Mouse (Mus musculus): ENCODE measurements around the gene Rnf121. TPM values are rescaled to one million over a fixed set of nuclear protein-coding genes. Genes with fewer than 3 reads are reported as not detected.

The Rnf121 gene
- polyA plus RNA-seq, 1 experiment: 17.7 TPM

DNA sequence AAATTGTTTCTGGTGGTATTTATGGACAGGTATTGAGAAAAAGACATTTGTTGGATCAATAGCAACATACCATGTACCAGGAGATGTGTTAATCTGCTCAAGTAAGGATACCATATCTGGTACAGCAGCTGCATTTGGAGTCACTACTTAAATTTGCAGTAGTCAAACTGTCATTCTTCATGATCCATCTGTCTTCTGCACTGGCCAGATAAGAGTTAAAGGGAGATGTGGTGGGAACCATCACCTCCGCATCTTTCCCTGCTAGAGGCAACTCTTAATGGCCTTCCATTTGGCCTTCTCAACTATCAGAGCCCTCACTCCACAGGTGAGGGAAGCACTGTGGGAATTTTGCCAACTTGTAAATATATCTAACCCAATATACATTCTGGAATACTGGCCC, 58.7 kb downstream of the Rnf121 start:
- no peak overlapping the region for H3K4me3 ChIP-seq (ENCODE audit: extremely low read depth, insufficient read depth, insufficient read length)
- no peaks in the 10 kb centered on the region for H3K27me3 ChIP-seq (ENCODE audit: control insufficient read depth, insufficient read depth, low read length)
- no peak overlapping the region for H3K27ac ChIP-seq (ENCODE audit: insufficient read depth, low read length)
- peaks cover 62% of the 10 kb centered on the region for H3K36me3 ChIP-seq (ENCODE audit: control insufficient read depth, insufficient read depth, low read length)
- no peak for DNase-seq (ENCODE audit: low read depth in 1 of 2, low spot score in 2 of 2)
- TF ChIP-seq POLR2A (IDR thresholded peaks at IDR 0.05; ENCODE audit: low read depth, low read length) (no peak), CTCF (IDR thresholded peaks at IDR 0.05; ENCODE audit: extremely low read depth, insufficient read depth, insufficient read length, insufficient replicate concordance) (no peak)
- 90% methylated on average over 1 of the region's 1 CpGs for WGBS
- no peaks in the 10 kb centered on the region for H3K4me1 ChIP-seq (ENCODE audit: control insufficient read depth, insufficient read depth, insufficient read length)

DNA sequence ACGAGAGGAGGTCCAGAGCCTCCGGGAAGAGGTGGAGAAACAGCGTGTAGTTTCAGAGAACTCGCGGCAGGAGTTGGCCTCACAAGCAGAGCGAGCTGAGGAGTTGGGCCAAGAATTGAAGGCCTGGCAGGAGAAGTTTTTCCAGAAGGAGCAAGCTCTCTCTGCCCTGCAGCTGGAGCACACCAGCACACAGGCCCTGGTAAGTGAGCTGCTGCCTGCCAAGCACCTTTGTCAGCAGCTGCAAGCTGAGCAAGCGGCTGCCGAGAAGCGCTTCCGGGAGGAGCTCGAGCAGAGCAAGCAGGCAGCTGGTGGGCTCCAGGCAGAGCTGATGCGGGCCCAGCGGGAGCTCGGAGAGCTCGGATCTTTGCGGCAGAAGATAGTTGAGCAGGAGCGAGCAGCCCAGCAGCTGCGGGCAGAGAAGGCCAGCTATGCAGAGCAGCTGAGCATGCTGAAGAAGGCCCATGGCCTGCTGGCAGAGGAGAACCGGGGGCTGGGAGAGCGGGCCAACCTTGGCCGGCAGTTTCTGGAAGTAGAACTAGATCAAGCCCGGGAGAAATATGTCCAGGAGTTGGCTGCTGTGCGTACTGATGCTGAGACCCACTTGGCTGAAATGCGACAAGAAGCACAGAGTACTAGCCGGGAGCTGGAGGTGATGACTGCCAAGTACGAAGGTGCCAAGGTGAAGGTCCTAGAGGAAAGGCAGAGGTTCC, 64.2 kb downstream of the Rnf121 start:
- no peak for TF ChIP-seq POLR2A (IDR thresholded peaks at IDR 0.05; ENCODE audit: low read depth, low read length)
- TF ChIP-seq CTCF (IDR thresholded peaks at IDR 0.05; ENCODE audit: extremely low read depth, insufficient read depth, insufficient read length, insufficient replicate concordance): no peak
- H3K36me3 ChIP-seq (ENCODE audit: control insufficient read depth, insufficient read depth, low read length): peaks cover 66% of the 10 kb centered on the region
- no peaks in the 10 kb centered on the region for H3K27me3 ChIP-seq (ENCODE audit: control insufficient read depth, insufficient read depth, low read length)
- WGBS: 93% methylated on average over 26 of the region's 26 CpGs
- DNase-seq (ENCODE audit: low read depth in 1 of 2, low spot score in 2 of 2): no peak
- no peak overlapping the region for H3K4me3 ChIP-seq (ENCODE audit: extremely low read depth, insufficient read depth, insufficient read length)
- no peak overlapping the region for H3K27ac ChIP-seq (ENCODE audit: insufficient read depth, low read length)
- H3K4me1 ChIP-seq (ENCODE audit: control insufficient read depth, insufficient read depth, insufficient read length): no peaks in the 10 kb centered on the region

DNA sequence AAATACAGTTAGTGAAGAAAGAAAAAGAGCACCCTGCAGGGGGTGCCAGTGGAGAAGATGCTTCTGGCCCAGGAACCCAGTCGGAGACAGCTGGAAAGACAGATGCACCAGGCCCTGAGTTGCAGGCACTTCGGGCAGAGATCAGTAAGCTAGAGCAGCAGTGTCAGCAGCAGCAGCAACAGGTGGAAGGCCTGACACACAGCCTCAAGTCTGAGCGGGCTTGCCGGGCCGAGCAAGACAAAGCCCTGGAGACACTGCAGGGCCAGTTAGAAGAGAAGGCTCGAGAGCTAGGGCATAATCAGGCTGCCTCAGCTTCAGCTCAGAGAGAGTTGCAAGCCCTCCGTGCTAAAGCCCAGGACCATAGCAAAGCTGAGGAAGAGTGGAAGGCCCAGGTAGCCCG, 65.0 kb downstream of the Rnf121 start:
- peaks cover 66% of the 10 kb centered on the region for H3K36me3 ChIP-seq (ENCODE audit: control insufficient read depth, insufficient read depth, low read length)
- TF ChIP-seq CTCF (IDR thresholded peaks at IDR 0.05; ENCODE audit: extremely low read depth, insufficient read depth, insufficient read length, insufficient replicate concordance): no peak
- TF ChIP-seq POLR2A (IDR thresholded peaks at IDR 0.05; ENCODE audit: low read depth, low read length): no peak
- no peaks in the 10 kb centered on the region for H3K4me1 ChIP-seq (ENCODE audit: control insufficient read depth, insufficient read depth, insufficient read length)
- H3K4me3 ChIP-seq (ENCODE audit: extremely low read depth, insufficient read depth, insufficient read length): no peak overlapping the region
- DNase-seq (ENCODE audit: low read depth in 1 of 2, low spot score in 2 of 2): no peak
- H3K27me3 ChIP-seq (ENCODE audit: control insufficient read depth, insufficient read depth, low read length): no peaks in the 10 kb centered on the region
- whole genome bisulfite sequencing: 95% methylated on average over 8 of the region's 8 CpGs
- no peak overlapping the region for H3K27ac ChIP-seq (ENCODE audit: insufficient read depth, low read length)

DNA sequence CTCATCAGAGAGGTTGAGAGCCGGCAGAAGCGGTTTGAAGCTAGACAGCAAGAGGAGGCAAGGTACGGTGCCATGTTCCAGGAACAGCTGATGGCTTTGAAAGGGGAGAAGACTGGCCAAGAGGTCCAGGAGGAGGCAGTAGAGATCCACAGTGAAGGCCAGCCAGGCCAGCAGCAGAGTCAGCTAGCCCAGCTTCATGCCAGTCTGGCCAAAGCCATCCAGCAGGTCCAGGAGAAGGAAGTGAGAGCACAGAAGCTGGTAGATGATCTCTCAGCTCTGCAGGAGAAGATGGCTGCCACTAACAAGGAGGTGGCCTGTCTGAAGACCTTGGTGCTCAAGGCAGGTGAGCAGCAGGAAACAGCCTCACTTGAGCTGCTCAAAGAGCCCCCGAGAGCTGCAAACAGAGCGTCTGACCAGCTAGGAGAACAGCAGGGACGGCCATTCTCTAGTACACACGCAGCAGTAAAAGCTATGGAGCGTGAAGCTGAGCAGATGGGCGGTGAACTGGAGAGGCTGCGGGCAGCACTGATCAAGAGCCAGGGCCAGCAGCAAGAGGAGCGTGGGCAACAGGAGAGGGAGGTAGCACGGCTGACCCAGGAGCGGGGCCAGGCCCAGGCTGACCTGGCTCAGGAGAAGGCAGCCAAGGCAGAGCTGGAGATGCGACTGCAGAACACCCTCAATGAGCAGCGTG, 65.7 kb downstream of the Rnf121 start:
- H3K4me1 ChIP-seq (ENCODE audit: control insufficient read depth, insufficient read depth, insufficient read length): peaks cover 1% of the 10 kb centered on the region; the same call in 1 of the 2 replicates
- no peak overlapping the region for H3K4me3 ChIP-seq (ENCODE audit: extremely low read depth, insufficient read depth, insufficient read length)
- 88% methylated on average over 15 of the region's 15 CpGs for WGBS
- DNase-seq (ENCODE audit: low read depth in 1 of 2, low spot score in 2 of 2): no peak
- H3K36me3 ChIP-seq (ENCODE audit: control insufficient read depth, insufficient read depth, low read length): peaks cover 66% of the 10 kb centered on the region
- TF ChIP-seq CTCF (IDR thresholded peaks at IDR 0.05; ENCODE audit: extremely low read depth, insufficient read depth, insufficient read length, insufficient replicate concordance) (no peak), POLR2A (IDR thresholded peaks at IDR 0.05; ENCODE audit: low read depth, low read length) (no peak)
- H3K27me3 ChIP-seq (ENCODE audit: control insufficient read depth, insufficient read depth, low read length): no peaks in the 10 kb centered on the region
- no peak overlapping the region for H3K27ac ChIP-seq (ENCODE audit: insufficient read depth, low read length)

DNA sequence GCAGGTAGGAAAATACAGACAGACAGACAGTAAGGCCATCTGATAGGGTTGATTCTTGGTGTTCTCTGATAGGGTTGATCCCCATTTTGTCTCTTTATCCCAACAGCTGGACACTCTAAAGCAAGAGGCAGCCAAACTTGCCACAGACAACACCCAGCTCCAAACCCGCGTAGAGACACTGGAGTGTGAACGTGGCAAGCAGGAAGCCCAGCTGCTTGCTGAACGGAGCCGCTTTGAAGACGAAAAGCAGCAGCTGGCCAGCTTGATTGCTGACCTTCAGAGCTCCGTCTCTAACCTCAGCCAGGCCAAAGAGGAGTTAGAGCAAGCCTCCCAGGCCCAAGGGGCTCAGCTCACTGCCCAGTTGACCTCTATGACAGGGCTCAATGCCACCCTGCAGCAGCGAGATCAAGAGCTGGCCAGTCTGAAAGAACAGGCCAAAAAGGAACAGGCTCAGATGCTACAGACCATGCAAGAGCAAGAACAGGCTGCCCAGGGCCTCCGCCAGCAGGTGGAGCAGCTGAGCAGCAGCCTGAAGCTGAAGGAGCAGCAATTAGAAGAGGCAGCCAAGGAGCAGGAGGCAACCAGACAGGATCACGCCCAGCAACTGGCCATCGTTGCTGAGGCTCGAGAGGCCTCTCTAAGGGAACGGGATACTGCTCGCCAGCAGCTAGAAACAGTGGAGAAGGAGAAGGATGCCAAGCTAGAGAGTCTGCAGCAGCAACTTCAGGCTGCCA, 66.9 kb downstream of the Rnf121 start:
- no peaks in the 10 kb centered on the region for H3K27me3 ChIP-seq (ENCODE audit: control insufficient read depth, insufficient read depth, low read length)
- peak; percentile 14 to 72 for DNase-seq (ENCODE audit: low read depth in 1 of 2, low spot score in 2 of 2)
- H3K4me3 ChIP-seq (ENCODE audit: extremely low read depth, insufficient read depth, insufficient read length): no peak overlapping the region
- no peak overlapping the region for H3K27ac ChIP-seq (ENCODE audit: insufficient read depth, low read length)
- WGBS: 77% methylated on average over 14 of the region's 14 CpGs
- peaks cover 6% of the 10 kb centered on the region; the same call in 1 of the 2 replicates for H3K4me1 ChIP-seq (ENCODE audit: control insufficient read depth, insufficient read depth, insufficient read length)
- peaks cover 64% of the 10 kb centered on the region for H3K36me3 ChIP-seq (ENCODE audit: control insufficient read depth, insufficient read depth, low read length)
- TF ChIP-seq POLR2A (IDR thresholded peaks at IDR 0.05; ENCODE audit: low read depth, low read length) (no peak), CTCF (IDR thresholded peaks at IDR 0.05; ENCODE audit: extremely low read depth, insufficient read depth, insufficient read length, insufficient replicate concordance) (peak; percentile 94)

DNA sequence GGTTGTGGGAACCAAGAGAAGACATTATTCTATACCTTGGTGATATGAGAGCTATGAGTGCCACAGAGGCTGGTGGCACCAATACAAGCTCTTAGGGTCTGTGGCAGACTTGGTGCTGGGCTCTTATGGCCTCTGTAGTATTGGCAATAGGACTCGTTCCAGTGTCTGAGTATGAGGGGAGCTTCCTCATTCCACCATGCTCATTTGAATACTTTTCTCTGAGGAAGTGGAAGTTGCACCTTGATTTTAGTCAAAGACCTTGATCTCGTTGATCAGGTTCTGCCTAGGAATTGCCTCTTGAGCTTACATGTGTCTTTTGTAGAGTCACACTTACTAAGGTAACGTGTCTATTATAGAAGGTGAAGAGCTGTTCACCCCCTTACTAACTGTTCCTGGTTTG, 71.0 kb downstream of the Rnf121 start:
- Histone ChIP-seq H3K27ac (ENCODE audit: insufficient read depth, low read length) (no peak overlapping the region), H3K4me3 (ENCODE audit: extremely low read depth, insufficient read depth, insufficient read length) (no peak overlapping the region), H3K4me1 (ENCODE audit: control insufficient read depth, insufficient read depth, insufficient read length) (peaks cover 6% of the 10 kb centered on the region; the same call in 1 of the 2 replicates), H3K36me3 (ENCODE audit: control insufficient read depth, insufficient read depth, low read length) (peaks cover 56% of the 10 kb centered on the region), H3K27me3 (ENCODE audit: control insufficient read depth, insufficient read depth, low read length) (no peaks in the 10 kb centered on the region)
- WGBS: 46% methylated on average over 3 of the region's 3 CpGs
- DNase-seq (ENCODE audit: low read depth in 1 of 2, low spot score in 2 of 2): peak in 1 of 2 experiments; percentile 9
- TF ChIP-seq POLR2A (IDR thresholded peaks at IDR 0.05; ENCODE audit: low read depth, low read length) (no peak), CTCF (IDR thresholded peaks at IDR 0.05; ENCODE audit: extremely low read depth, insufficient read depth, insufficient read length, insufficient replicate concordance) (no peak)

All from spleen, adult 2 months (tissue).